Mouse (Mus musculus): ENCODE measurements around the gene AC124108.1. TPM values are rescaled to one million over a fixed set of nuclear protein-coding genes. Genes with fewer than 3 reads are reported as not detected.

The AC124108.1 gene
- not detected for total RNA-seq (2021)

GRCm38 (mm10) chr1:132191093-132191785 lies at the start of gene AC124108.1, which contains the start of gene Lemd1:
TSS of gene AC124108.1 (plus strand) at chr1:132191457.
TSS of gene Lemd1 (plus strand) at chr1:132191431.
- intact Hi-C loops (cut with DNase I): no loop called here
- no peak for DNase-seq (ENCODE audit: low spot score)

DNA sequence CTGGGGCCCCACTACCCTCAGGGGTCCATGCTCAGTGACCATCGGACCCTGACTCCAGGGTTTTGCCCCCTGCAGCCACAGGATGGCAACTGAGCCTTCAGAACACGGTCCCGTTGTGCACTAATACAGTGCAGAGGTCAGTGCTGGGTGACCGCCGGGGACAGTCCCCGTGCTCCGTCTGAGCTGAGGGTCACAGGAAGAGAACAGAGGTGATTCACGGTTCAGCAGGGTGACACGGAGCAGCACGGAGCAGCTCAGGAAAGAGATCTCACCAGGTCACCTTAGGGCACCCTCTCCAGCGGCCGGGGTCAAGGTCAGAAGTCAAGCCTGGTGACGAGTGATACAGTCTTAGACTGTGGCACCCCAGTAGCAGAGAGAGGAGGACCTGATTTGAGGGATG lies 49.5 kb upstream of the AC124108.1 start:
- intact Hi-C loops (cut with DNase I): no loop called here
- DNase-seq (ENCODE audit: low spot score): no peak

GRCm38 (mm10) chr1:132143079-132143478 lies 48.2 kb upstream of the AC124108.1 start:
- intact Hi-C loops (cut with DNase I): no loop called here
- DNase-seq (ENCODE audit: low spot score): no peak

GRCm38 (mm10) chr1:132143730-132144129 lies 47.5 kb upstream of the AC124108.1 start:
- intact Hi-C loops (cut with DNase I): no loop called here
- DNase-seq (ENCODE audit: low spot score): no peak

DNA sequence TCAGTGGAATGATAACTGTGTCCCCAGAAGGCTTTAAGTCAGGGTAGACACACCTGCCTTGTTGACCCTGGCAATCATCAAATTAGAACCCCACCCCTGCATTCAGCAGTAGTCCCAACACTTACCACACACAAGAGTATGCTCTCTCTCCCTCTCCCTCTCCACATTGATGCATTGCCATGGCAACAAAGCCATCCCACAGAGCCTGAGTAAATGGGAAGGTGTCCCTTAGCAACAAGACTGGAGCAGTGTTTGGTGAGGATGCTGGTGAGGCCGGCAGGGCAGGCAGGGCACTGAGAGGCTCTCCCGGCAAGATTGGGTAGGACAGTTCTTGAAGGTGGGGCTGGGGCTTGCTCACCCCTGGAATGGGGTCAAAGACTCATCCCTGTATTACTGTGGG lies 47.0 kb upstream of the AC124108.1 start:
- no peak for DNase-seq (ENCODE audit: low spot score)
- intact Hi-C loops (cut with DNase I): no loop called here

- no peak for DNase-seq (ENCODE audit: low spot score)
- intact Hi-C loops (cut with DNase I): no loop called here
Observed at GRCm38 (mm10) chr1:132144837-132145236, 46.4 kb upstream of the AC124108.1 start.

DNA sequence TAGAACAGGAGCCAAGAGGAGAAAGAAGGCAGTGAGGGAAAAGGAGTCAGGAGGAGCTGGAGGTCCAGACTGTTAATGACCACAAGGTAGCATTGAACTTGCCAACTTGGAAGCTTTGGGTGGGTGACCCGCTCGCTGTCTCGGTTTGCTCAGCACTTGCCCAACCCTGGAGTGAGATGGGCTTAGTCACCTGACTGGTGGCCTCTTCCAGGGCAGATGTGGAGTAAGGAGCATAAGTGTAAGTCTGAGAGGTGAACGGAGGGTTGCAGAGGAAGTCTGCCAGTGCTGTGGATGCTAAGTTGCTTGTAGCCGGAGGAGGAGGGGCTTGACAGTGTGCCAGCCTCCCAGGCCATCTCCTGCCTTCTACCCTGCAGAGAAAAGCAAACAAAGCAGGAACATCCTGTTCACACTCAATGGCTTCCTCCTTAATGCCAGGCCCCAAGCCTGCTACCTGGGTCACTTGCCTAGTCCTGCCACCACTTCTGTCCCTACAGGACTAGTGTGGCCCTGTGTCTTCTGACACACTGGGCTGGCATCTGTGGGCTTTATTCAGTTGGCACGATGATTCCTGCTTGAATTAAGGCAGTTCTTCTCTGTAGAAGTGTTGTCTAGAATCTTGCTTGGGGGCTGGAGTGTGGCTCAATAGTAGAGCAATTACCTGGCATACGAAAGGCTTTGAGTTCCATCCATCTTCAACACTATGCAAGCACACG lies 45.1 kb upstream of the AC124108.1 start:
- DNase-seq (ENCODE audit: low spot score): no peak
- intact Hi-C loops (cut with DNase I): no loop called here

- intact Hi-C loops (cut with DNase I): no loop called here
- no peak for DNase-seq (ENCODE audit: low spot score)
Observed at GRCm38 (mm10) chr1:132149410-132149809, 41.8 kb upstream of the AC124108.1 start.

DNA sequence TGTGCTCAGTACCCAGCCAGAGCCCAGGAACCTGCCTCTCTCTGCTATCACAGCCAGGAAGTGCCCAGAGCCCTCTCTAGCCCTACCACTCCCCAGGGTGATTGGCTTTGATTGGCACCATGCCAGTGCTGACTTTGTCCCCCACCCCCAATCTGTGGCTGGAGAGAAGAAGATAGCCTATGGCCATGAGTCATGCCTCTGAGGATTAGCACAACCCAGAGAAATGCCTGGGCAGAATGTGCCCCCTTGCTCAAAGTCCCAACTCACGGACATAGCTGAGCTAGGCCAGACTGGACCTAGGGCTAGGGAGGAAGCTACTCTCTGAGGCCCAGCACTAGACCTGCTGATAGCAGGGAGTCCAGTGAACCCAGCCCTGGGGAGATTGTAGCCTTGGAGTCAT lies 41.1 kb upstream of the AC124108.1 start:
- intact Hi-C loops (cut with DNase I): no loop called here
- DNase-seq (ENCODE audit: low spot score): no peak

DNA sequence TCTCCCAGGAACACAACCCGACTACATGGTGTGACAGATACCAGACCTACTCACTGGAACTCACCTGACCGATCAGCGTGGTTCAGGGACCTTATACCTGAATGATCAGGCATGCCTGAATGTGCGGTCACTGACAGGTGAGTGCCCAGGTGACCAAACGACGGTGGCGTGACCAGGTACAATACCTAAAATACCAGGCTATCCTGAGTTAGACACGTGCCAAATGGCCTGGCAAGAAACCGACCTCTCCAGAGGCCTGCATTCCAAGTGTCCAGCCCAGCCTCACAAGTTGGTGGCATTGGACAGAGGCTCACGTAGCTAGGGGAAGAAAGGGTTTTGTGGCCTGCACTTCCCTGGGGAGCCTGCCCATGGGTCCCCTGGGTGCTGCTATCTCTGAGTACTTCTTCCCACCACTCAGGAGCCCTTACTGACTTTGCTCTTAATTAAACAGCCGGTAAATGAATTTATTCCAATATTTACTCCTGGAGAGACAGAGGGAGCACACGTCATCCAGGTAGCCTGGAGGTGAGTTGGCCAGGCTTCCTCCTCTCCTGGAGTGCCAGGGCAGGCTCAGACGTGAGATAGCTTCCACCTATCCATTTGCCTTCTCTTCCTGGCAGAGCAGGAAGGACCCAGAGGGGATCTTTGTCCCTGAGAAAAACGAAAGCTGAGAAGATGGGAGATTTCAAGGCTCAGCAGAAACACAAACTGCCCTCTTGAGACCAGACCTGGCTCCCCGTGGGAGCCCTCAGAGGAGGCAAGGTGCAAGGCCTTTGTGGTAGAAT lies 40.2 kb upstream of the AC124108.1 start:
- intact Hi-C loops (cut with DNase I): no loop called here
- DNase-seq (ENCODE audit: low spot score): no peak

DNA sequence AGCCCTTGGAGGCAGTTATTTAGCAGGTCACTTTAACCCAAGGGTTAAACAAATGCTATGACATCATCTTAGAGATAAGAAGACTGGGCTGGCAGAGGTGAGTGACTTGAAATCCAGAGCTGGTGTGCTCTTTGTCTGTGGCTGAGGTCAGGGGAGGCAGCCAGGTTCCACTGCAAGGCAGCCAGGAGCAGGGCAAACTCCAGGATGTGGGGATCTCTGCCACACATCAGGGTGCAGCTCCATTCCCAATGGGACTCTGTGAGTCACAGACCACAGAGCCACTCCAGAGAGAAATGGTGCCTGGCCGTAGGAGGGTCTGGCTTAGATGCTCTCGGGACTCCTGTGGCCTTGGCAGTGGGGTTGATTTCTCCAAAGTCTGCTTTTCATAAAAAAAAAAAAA lies 39.3 kb upstream of the AC124108.1 start:
- intact Hi-C loops (cut with DNase I): no loop called here
- no peak for DNase-seq (ENCODE audit: low spot score)

DNA sequence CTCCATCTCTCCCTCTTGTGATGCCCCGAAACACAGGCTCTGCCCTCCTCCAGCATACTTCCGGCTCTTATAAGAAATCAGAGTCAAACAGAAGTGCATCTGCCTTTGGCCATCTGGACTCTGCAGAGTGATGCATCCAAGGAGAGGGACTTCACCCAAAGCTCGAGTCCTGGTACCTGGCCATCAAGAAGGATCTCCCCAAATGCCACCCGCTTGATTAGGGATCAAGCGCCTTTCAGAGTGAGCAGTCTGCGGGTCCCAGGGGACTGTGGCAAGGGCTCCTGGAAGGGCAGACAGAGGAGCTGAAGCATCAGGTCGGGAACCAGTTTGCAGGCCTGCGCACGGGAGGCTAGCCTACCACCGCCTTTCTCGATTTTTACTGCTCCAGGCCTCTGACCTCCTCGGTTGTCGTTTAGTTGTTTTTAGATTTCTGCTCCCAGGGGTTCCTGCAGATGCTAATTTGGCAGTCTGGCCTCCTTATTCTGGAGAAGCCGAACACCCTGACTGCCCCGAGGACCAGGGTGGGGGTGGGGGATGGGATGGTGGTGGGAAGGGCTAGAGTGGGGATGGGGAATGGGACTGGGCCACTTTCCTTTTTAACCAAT lies 38.1 kb upstream of the AC124108.1 start:
- no peak for DNase-seq (ENCODE audit: low spot score)
- intact Hi-C loops (cut with DNase I): no loop called here

GRCm38 (mm10) chr1:132153691-132154090 lies 37.6 kb upstream of the AC124108.1 start:
- intact Hi-C loops (cut with DNase I): no loop called here
- DNase-seq (ENCODE audit: low spot score): no peak

DNA sequence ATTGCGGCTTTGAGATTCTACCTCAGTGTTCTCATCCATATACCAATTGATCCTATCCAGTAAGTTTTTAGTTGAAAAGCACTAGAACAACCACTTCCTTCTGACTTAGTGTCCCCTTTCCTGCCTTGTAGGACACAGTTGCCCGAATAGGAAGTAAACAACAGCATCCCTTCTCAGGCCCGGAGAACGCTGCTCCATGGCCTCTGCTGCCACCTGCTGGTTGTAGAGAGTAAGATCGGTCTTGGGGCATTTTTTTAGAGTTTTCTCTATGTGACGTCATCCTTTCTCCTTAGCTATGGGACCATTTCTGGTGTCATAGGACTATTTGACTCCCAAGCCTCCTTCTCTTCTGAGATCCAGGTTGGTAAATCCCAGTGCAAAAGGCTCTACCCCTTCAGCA lies 35.5 kb upstream of the AC124108.1 start:
- intact Hi-C loops (cut with DNase I): loop anchor here (1.0 to 5.0 kb wide), 4 partner anchors 34 to 199 kb away; no protein-coding TSS in a partner anchor
- peak; percentile 55 for DNase-seq (ENCODE audit: low spot score)

DNA sequence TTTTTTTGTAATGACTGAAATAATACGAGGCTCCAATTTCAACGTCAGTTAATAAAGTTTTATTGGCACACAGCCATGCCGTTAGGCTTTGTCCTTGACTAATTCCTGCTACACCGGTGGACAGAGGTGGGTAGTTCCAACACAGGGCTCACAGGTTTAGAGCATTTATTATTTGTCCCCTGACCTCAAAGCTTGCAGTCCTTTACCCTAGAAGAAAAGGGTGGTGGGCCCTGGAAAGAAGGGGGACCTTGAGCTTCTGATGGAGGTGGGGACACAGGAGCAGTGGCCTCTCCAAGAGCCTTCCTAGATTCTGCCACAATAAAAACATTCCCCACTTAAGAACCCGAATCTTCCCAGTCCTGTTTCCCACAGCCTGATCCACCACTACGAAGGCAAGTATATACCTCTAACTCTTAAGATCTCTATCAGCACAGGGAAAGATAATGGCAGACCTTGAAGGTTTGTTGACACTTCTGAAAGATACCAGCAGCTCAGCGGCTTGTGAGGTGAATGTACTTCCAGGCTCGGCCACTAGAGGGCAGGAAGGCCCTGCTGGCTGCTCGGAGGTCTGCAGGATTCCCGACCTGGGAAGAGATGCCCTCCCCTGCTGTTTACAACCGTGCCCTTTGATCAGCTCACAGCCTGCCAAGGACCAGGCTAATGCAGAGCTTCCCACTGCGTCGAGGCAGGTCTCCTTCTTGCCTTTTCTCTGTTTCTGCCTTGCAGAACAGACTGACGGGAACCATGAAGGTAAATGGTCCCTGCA lies 34.1 kb upstream of the AC124108.1 start:
- intact Hi-C loops (cut with DNase I): loop anchor here (1.0 to 5.0 kb wide), 4 partner anchors 80 to 198 kb away; no protein-coding TSS in a partner anchor

DNA sequence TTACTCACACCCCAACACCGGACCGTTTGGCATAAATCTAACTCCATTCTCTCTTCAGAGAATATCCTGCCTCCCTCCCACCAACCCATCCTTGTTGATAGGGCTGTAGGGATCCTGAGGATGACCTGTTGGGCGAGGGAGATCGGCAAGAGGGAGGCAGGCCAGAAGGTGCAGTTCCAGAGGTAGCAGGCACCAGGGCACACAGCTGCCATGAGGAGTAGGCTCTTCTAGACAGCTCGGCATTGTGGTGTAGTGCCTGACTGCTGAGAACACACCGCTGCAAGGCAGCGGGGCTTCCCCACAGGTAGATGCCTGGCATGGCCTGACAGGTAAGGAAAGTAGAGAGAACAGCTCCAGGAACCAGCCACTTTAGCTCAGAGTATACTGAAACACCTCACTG lies 33.4 kb upstream of the AC124108.1 start:
- intact Hi-C loops (cut with DNase I): loop anchor here (1.0 to 5.0 kb wide), 4 partner anchors 79 to 197 kb away; no protein-coding TSS in a partner anchor
- DNase-seq (ENCODE audit: low spot score): no peak

More for the DNA sequence above, 34.1 kb upstream of the AC124108.1 start:
- no peak for DNase-seq (ENCODE audit: low spot score)

DNA sequence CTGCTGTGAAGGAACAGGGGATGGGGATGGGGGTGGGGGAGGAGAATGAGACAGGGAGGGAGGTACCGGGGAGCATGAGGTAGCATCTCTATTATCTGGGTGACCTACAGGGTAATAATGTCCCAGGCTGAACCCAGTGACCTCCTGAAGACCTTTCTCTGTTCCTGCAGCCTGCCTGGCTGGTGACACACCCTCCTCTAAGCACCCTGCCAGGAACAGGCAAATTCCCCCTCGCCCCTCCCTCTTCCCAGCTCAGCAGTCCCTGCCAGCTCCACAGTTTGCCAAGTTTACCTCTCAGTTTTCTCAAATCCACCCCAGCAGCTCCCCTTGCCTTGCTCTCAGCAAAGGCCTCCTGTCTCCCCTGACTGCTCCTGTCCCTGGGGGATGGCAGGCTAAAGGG lies 32.5 kb upstream of the AC124108.1 start:
- no peak for DNase-seq (ENCODE audit: low spot score)
- intact Hi-C loops (cut with DNase I): loop anchor here (5.0 kb wide), 2 partner anchors 149 to 176 kb away; no protein-coding TSS in a partner anchor

GRCm38 (mm10) chr1:132159681-132160080 lies 31.6 kb upstream of the AC124108.1 start:
- intact Hi-C loops (cut with DNase I): loop anchor here (5.0 kb wide), 2 partner anchors 148 to 177 kb away; no protein-coding TSS in a partner anchor
- no peak for DNase-seq (ENCODE audit: low spot score)

DNA sequence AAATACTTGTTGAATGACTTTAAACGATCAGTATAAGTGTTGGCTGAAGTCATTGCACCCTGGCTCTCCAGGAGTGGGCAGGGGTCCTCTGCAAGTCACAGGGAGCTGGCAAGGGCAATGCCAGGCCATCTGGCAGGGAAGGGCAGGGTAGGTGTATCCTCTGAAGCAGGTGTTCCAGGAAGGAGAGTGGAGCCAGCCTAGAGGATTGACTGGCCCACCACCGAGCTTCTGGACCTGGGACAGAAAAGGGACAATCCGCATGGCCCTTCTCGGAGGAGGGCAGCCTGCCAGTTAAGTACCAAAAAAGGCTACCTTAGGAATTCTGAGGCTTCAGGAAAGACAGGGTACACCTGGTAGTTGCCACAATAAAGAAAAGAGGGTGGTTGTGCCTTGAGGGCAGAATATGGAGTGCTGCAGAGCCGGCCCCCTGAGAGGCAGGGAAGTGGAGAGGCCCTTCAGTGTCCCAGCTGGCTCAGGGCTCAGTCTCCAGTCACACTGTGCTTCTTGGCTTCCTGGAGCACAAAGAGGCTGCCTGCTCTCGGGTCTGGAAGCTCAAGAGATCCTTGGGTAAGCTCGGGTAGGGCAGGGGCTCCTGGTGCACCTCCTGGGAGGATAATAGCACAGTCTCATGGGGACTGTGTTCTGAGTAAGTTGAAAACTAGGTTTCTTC lies 29.9 kb upstream of the AC124108.1 start:
- intact Hi-C loops (cut with DNase I): no loop called here
- no peak for DNase-seq (ENCODE audit: low spot score)
